Mouse (Mus musculus): ENCODE measurements at regions not wholly inside any gene's neighbourhood (a gene's known extent, or its start where the extent isn't known, plus 50 kb on each side); places are given as distances from the start of the nearest gene placed in this dataset.

DNA sequence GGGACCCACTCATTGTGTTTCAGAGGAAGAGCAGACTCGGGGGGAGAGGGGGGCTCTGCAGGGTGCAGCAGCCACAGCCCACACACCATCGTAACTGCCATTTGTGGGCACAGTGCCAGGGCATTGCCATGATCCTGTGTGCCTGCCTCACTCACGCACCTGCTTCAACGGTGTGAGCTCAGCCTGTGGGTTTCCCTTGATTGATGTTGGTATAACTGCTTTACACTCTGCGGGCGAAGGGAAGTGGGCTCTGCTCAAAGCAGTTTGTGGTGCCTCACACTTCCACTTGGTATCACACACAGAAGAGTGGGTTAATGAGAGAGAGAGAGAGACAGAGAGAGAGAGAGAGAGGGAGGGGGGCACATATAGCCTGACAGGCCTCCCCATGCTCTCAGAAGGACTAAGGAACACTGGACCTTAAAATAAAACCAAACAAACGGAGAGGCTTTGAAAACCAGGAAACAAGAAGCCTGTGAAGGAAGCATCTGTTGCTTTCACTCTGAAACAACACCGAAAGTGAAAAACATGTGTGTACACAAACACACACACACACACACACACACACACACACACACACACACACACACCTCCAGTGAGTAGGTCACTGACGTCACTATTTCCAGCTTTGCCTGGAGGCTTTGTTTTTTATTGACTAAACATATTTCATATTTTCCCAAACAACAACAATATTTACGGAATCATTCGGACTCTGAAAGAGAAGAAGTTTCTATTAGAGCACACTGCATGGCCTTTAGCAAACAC, 255.4 kb downstream of the Gm11361 start:
- no peaks in the 10 kb centered on the region for H3K9me3 ChIP-seq (ENCODE audit: control insufficient read depth, low read length)
- H3K36me3 ChIP-seq (ENCODE audit: control insufficient read depth), result no peaks in the 10 kb centered on the region
- no peak overlapping the region for H3K4me3 ChIP-seq (replicated peaks)
- no peaks in the 10 kb centered on the region for H3K4me1 ChIP-seq (ENCODE audit: control insufficient read depth)
- H3K27me3 ChIP-seq (ENCODE audit: control insufficient read depth), result no peaks in the 10 kb centered on the region
- no peak for TF ChIP-seq GATA1 (IDR thresholded peaks at IDR 0.05; ENCODE audit: low read length)
- no peak for TF ChIP-seq TAL1 (IDR thresholded peaks at IDR 0.05; ENCODE audit: low read length)

DNA sequence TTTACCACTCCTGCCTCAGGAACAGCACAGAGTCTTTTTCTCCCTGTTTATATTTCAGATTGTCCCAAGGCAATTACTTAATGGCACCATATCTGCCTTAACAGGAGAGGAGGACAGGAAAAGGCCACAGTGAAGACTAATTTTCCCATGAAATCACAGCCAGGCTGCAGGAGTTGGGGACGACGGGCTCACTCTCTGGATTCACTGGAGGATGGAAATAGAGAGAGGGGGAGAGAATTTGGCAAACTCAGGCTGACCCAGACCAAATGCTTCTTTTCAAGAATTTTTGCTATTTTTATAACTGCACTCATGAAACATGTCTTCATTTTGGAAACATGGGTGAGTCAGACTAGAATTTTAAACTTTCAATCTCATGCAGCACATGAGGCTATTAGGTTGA, 250.9 kb downstream of the Gm11361 start:
- Histone ChIP-seq H3K4me3 (replicated peaks) (no peak overlapping the region), H3K4me1 (ENCODE audit: control insufficient read depth) (no peaks in the 10 kb centered on the region), H3K27me3 (ENCODE audit: control insufficient read depth) (no peaks in the 10 kb centered on the region), H3K36me3 (ENCODE audit: control insufficient read depth) (no peaks in the 10 kb centered on the region), H3K9me3 (ENCODE audit: control insufficient read depth, low read length) (no peaks in the 10 kb centered on the region)
- TF ChIP-seq GATA1 (IDR thresholded peaks at IDR 0.05; ENCODE audit: low read length) (no peak), TAL1 (IDR thresholded peaks at IDR 0.05; ENCODE audit: low read length) (no peak)

DNA sequence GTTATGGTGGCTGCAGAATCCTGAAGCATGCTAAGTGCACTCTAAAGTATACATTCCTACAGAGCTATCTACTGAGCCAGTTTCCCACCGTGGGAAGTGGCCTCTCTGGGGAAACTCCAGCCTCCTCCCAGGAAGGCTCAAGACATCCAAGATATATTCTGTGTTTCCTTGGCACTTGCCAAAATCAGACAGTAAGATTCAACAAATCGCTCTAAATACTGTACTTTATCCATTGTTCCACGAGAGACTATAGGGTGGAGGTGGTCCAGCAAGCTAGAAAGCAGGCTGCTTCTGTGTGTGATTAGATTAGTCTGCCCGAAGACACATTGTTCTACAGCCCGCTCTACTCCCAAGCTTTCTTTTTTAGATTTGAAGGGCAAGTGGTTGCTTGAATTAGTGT, 250.5 kb downstream of the Gm11361 start:
- Histone ChIP-seq H3K27me3 (ENCODE audit: control insufficient read depth) (no peaks in the 10 kb centered on the region), H3K36me3 (ENCODE audit: control insufficient read depth) (no peaks in the 10 kb centered on the region), H3K4me3 (replicated peaks) (no peak overlapping the region), H3K9me3 (ENCODE audit: control insufficient read depth, low read length) (no peaks in the 10 kb centered on the region), H3K4me1 (ENCODE audit: control insufficient read depth) (no peaks in the 10 kb centered on the region)
- TF ChIP-seq GATA1 (IDR thresholded peaks at IDR 0.05; ENCODE audit: low read length) (no peak), TAL1 (IDR thresholded peaks at IDR 0.05; ENCODE audit: low read length) (no peak)

DNA sequence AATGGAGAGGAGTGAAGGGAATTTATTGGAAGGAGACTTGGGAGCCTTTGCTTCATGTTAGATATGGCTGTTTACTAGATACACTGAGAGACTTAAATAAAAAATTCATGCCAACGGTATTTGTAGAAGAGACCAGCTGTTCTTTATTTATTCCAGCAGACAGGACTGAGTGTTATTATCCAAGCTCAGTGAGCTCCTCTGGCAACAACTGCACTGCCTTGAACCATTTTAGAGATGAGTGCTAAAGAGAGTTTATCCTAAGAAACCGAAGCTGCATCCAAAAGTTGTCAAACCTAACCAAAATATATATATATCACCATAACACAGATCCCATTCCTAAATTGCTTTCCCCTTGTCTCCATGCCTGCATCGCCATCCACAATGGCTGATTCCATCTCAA, 247.0 kb downstream of the Gm11361 start:
- H3K9me3 ChIP-seq (ENCODE audit: control insufficient read depth, low read length), result no peaks in the 10 kb centered on the region
- TF ChIP-seq GATA1 (IDR thresholded peaks at IDR 0.05; ENCODE audit: low read length) (no peak), TAL1 (IDR thresholded peaks at IDR 0.05; ENCODE audit: low read length) (no peak)
- no peaks in the 10 kb centered on the region for H3K27me3 ChIP-seq (ENCODE audit: control insufficient read depth)
- no peaks in the 10 kb centered on the region for H3K4me1 ChIP-seq (ENCODE audit: control insufficient read depth)
- H3K4me3 ChIP-seq (replicated peaks), result no peak overlapping the region
- H3K36me3 ChIP-seq (ENCODE audit: control insufficient read depth), result no peaks in the 10 kb centered on the region

DNA sequence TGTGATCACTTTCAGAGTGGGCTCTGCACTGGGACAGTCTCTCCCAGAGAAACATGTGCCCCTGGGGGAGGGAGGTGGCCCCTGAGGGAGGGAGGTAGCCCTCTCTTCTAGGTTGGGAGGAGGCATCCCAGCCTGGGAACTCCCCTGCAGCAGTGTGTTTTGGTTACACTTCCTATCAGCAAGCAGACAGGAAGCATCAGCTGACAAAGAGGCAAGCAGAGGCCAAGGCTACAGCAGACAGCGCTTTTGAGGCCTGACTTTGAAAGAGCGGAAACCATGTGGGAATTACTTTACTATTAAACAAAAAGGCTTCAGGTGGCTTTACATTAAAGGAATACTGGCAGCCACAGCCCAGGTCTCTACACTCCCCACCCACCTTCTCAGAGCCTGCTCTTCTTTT, 244.8 kb downstream of the Gm11361 start:
- Histone ChIP-seq H3K4me1 (ENCODE audit: control insufficient read depth) (no peaks in the 10 kb centered on the region), H3K9me3 (ENCODE audit: control insufficient read depth, low read length) (no peaks in the 10 kb centered on the region), H3K27me3 (ENCODE audit: control insufficient read depth) (no peaks in the 10 kb centered on the region), H3K36me3 (ENCODE audit: control insufficient read depth) (no peaks in the 10 kb centered on the region), H3K4me3 (replicated peaks) (no peak overlapping the region)
- no peak for TF ChIP-seq TAL1 (IDR thresholded peaks at IDR 0.05; ENCODE audit: low read length)
- no peak for TF ChIP-seq GATA1 (IDR thresholded peaks at IDR 0.05; ENCODE audit: low read length)

DNA sequence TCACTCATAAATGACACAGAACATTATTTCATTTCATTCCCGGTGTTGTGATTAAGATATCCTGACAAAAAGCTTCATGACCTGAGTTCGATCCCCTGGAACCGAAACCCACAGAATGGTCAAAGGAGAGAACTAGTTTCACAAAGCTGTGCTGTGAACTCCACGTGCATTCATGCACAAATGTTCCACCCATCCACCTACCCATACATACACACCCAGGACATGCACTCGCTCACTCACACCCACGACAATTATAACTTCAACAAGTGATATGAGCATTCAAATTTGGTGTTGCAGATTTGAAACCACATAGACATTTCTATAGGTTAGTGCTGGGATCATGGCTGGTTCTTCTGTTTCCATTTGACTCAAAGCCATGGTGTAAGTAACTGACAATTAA, 243.4 kb downstream of the Gm11361 start:
- Histone ChIP-seq H3K27me3 (ENCODE audit: control insufficient read depth) (no peaks in the 10 kb centered on the region), H3K4me1 (ENCODE audit: control insufficient read depth) (no peaks in the 10 kb centered on the region), H3K4me3 (replicated peaks) (no peak overlapping the region), H3K9me3 (ENCODE audit: control insufficient read depth, low read length) (no peaks in the 10 kb centered on the region), H3K36me3 (ENCODE audit: control insufficient read depth) (no peaks in the 10 kb centered on the region)
- TF ChIP-seq GATA1 (IDR thresholded peaks at IDR 0.05; ENCODE audit: low read length) (no peak), TAL1 (IDR thresholded peaks at IDR 0.05; ENCODE audit: low read length) (no peak)

DNA sequence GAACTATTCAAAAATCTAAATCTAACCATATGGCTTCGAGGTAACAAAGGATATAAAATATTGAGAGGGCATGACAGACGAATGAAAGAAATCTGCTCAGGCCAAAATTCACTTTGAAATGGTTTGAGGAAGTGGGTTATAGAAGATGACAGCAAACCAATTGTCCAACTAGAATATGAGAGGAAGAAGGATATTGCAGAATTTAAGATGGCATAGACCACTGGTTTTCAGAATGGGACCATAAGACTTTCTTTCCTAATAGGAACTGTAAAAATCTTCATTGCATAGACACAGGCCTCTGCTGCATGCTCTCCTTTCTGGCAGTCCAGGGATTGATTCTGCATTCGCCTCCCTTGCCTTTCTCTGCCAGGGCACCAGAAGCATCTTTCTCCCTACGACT, 240.2 kb downstream of the Gm11361 start:
- H3K27me3 ChIP-seq (ENCODE audit: control insufficient read depth), result no peaks in the 10 kb centered on the region
- no peaks in the 10 kb centered on the region for H3K36me3 ChIP-seq (ENCODE audit: control insufficient read depth)
- no peaks in the 10 kb centered on the region for H3K9me3 ChIP-seq (ENCODE audit: control insufficient read depth, low read length)
- TF ChIP-seq GATA1 (IDR thresholded peaks at IDR 0.05; ENCODE audit: low read length), result no peak
- no peak for TF ChIP-seq TAL1 (IDR thresholded peaks at IDR 0.05; ENCODE audit: low read length)
- H3K4me1 ChIP-seq (ENCODE audit: control insufficient read depth), result no peaks in the 10 kb centered on the region
- no peak overlapping the region for H3K4me3 ChIP-seq (replicated peaks)

DNA sequence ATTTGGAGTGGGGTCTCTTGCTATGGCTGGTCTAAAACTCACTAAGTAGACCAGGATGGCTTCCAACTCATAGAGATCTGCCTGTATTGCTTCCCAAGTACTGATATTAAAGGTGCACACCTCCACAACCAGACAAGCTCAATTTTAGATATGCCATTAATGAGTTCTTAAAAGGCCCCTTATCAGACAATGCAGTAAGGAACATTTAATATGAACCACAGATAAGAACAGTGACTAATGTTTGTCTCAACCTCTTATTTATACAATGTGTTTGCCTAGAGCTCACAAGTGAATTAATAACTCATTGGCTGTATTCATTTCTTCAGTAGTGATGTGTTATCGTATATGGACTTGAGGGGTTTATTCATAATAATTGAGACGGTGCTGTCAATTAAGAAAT, 234.7 kb downstream of the Gm11361 start:
- Histone ChIP-seq H3K4me1 (ENCODE audit: control insufficient read depth) (no peaks in the 10 kb centered on the region), H3K27me3 (ENCODE audit: control insufficient read depth) (no peaks in the 10 kb centered on the region), H3K36me3 (ENCODE audit: control insufficient read depth) (no peaks in the 10 kb centered on the region), H3K9me3 (ENCODE audit: control insufficient read depth, low read length) (no peaks in the 10 kb centered on the region), H3K4me3 (replicated peaks) (no peak overlapping the region)
- no peak for TF ChIP-seq TAL1 (IDR thresholded peaks at IDR 0.05; ENCODE audit: low read length)

DNA sequence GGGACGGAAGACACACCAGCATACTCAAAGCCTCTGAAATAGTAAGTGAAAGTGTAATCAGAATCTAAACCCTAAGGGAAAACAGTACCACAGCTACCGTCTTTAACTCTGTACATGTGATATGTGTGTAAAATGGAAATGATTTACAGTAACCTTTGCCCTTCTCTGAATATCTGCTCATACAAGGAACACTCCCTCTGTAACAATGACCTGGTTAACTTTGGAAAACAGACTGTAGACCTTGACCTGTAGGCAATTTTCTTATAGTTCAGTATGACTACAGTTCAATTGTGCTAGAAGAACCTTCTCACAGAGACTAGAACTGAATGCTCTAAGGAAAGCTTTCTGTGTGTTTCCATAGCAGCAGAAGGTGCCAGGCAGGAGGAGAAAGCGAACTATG, 226.4 kb downstream of the Gm11361 start:
- Histone ChIP-seq H3K9me3 (ENCODE audit: control insufficient read depth, low read length) (no peaks in the 10 kb centered on the region), H3K4me1 (ENCODE audit: control insufficient read depth) (no peaks in the 10 kb centered on the region), H3K27me3 (ENCODE audit: control insufficient read depth) (no peaks in the 10 kb centered on the region), H3K4me3 (replicated peaks) (no peak overlapping the region), H3K36me3 (ENCODE audit: control insufficient read depth) (no peaks in the 10 kb centered on the region)
- TF ChIP-seq GATA1 (IDR thresholded peaks at IDR 0.05; ENCODE audit: low read length) (no peak), TAL1 (IDR thresholded peaks at IDR 0.05; ENCODE audit: low read length) (no peak)

Data from erythroblast, embryonic 14.5 days (primary cell).